Comparison of ENCODE assay signal across 8 mouse cellular contexts in the genomic region with DNA sequence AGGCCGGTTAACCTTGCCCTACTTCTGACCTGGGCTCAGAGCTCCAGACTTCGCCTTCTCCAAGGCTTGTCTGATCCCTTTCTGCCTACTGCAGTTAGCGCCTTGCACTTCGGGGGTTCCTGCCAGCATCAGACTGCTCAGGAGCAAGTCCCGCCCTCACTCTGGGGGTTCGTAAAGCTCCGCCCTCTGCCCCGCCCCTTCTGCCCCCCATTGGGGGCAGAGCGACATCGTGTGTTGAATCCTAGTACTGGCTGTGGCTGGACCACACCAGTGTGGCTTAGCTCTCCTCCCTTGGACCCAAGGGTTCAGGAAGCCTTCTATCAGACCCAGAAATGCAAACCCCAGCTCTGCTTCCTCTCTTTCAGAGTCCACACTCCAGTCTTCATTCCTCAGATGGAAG. TPM values are rescaled to one million over a fixed set of nuclear protein-coding genes. Genes with fewer than 3 reads are reported as not detected.
DNase-seq lines count a peak whose midpoint lies in the region; ATAC-seq and TF ChIP-seq lines count a peak whose summit lies in the region.

Gene Sbk2 (minus strand): TSS at position 135 of the 400 bp plus-strand sequence.

- 0 out of 2 replicates have a peak within 1 kb of the TSS, but pooled peaks have one; percentile 16 for H3K4me2 ChIP-seq in hindbrain, embryonic 12.5 days (replicated peaks)
- H3K4me2 ChIP-seq in lung, postnatal 0 days (replicated peaks; ENCODE audit: low read depth, low read length) = no peak within 1 kb of the TSS

- no peaks in the 10 kb centered on the region for H3K36me3 ChIP-seq in hindbrain, embryonic 12.5 days
- H3K36me3 ChIP-seq in lung, postnatal 0 days (ENCODE audit: insufficient read depth, low read length) = no peaks in the 10 kb centered on the region

- no peak within 1 kb of the TSS for H3K27ac ChIP-seq in hindbrain, embryonic 12.5 days
- no peak within 1 kb of the TSS for H3K27ac ChIP-seq in lung, postnatal 0 days (ENCODE audit: low read length)

- WGBS in hindbrain, embryonic 12.5 days = 3% methylated on average over 10 of the region's 10 CpGs
- WGBS in lung, postnatal 0 days = 3% methylated on average over 10 of the region's 10 CpGs

- DNase-seq in Muller cell, postnatal 12 days (ENCODE audit: inconsistent ontology term) = peak; percentile 70
- peak; percentile 66 to 69 for DNase-seq in cerebellum, postnatal 10 days
- peak; percentile 46 to 64 for DNase-seq in frontal cortex, postnatal 14 days (ENCODE audit: low spot score in 2 of 2)
- peak; percentile 68 to 79 for DNase-seq in layer of hippocampus, postnatal 14 days (ENCODE audit: low spot score in 2 of 2)
- DNase-seq in lung, postnatal 0 days (ENCODE audit: low spot score) = peak; percentile 85
- peak; percentile 87 for DNase-seq in ovary, postnatal 36 days (ENCODE audit: low spot score)
- DNase-seq in thymus, postnatal 10 days (ENCODE audit: low spot score in 2 of 2) = peak; percentile 74 to 90

- no peaks in the 10 kb centered on the region for H3K27me3 ChIP-seq in hindbrain, embryonic 12.5 days
- no peaks in the 10 kb centered on the region for H3K27me3 ChIP-seq in lung, postnatal 0 days (replicated peaks; ENCODE audit: insufficient read depth, low read length)

- H3K4me1 ChIP-seq in hindbrain, embryonic 12.5 days = no peaks in the 10 kb centered on the region
- no peaks in the 10 kb centered on the region for H3K4me1 ChIP-seq in lung, postnatal 0 days (ENCODE audit: insufficient read depth, low read depth, low read length)

- no peak for TF ChIP-seq EP300 in lung, postnatal 0 days (IDR thresholded peaks at IDR 0.05)

- H3K9ac ChIP-seq in hindbrain, embryonic 12.5 days = no peak within 1 kb of the TSS
- H3K9ac ChIP-seq in lung, postnatal 0 days (replicated peaks; ENCODE audit: low read depth) = no peak within 1 kb of the TSS

- ATAC-seq in hindbrain, embryonic 12.5 days (ENCODE audit: low FRiP score) = peak; percentile 61; the same call in 1 of the 2 replicates
- peak; percentile 96 for ATAC-seq in lung, postnatal 0 days

- no peak within 1 kb of the TSS for H3K4me3 ChIP-seq in hindbrain, embryonic 12.5 days
- H3K4me3 ChIP-seq in lung, postnatal 0 days (ENCODE audit: low read depth, low read length) = no peak within 1 kb of the TSS

- peak; percentile 85 for TF ChIP-seq CTCF in lung, postnatal 0 days (IDR thresholded peaks at IDR 0.05)

- no peaks in the 10 kb centered on the region for H3K9me3 ChIP-seq in hindbrain, embryonic 12.5 days (replicated peaks)
- no peaks in the 10 kb centered on the region for H3K9me3 ChIP-seq in lung, postnatal 0 days (ENCODE audit: low read length)

RNA-seq across cellular contexts. Expression of gene Sbk2, which starts in this region (rescaled TPM):
- not detected in 2 replicates for polyA plus RNA-seq in hindbrain, embryonic 12.5 days (2016; fragmentation: Nextera tagmentation; extraction: Ambion mirVana)
- total RNA-seq in layer of hippocampus, postnatal 14 days (2021) = not detected
- 0.19 and 0.26 TPM in 2 replicates for polyA plus RNA-seq in lung, postnatal 0 days (2015; fragmentation: Nextera tagmentation; extraction: Ambion mirVana)

Comparison
In these comparisons a context has a peak if more than half of its experiments do, and no peak if none do; other contexts are left out.
1. Peak in ATAC-seq and H3K4me2 ChIP-seq in hindbrain, embryonic 12.5 days; RNA of the gene not detected or under 1 TPM.
2. Peak in DNase-seq in layer of hippocampus, postnatal 14 days; RNA of the gene not detected or under 1 TPM.
3. Peak in DNase-seq and ATAC-seq in lung, postnatal 0 days; RNA of the gene not detected or under 1 TPM.